Mouse (Mus musculus) intestine, postnatal 0 days (tissue): ENCODE results near the gene Csrnp3. TPM values are rescaled to one million over a fixed set of nuclear protein-coding genes. Genes with fewer than 3 reads are reported as not detected.
"Not testable (repeated sequence)": the region's sequence is repeated elsewhere in the genome, so short reads cannot be mapped to it uniquely, and the experiment has no call there.

Source experiments
- ATAC-seq: fragments of 200-750 bp; cut with Nextera tagmentation; 2 replicates; pipeline ENCODE4 v1.8.0; 2017; ENCODE audit warnings: mild to moderate bottlenecking, moderate TSS enrichment, moderate library complexity
- H3K27ac ChIP-seq: fragments of 300-500 bp; sonication (generic); 2 replicates; pipeline ENCODE4 v1.5.1; 2014; ENCODE audit warnings: mild to moderate bottlenecking, low read depth, low read length, moderate library complexity
- H3K27me3 ChIP-seq: fragments of 300-500 bp; sonication (generic); replicated peaks from 2 replicates; pipeline ENCODE4 v1.6.1; 2014; ENCODE audit warnings: low read length, mixed read lengths; ENCODE audit not compliant: control insufficient read depth, insufficient read depth
- H3K36me3 ChIP-seq: fragments of 300-500 bp; sonication (generic); 2 replicates; pipeline ENCODE4 v1.6.1; 2014; ENCODE audit warnings: mild to moderate bottlenecking, moderate library complexity; ENCODE audit not compliant: control insufficient read depth, insufficient read depth
- H3K4me1 ChIP-seq: fragments of 300-500 bp; sonication (generic); replicated peaks from 2 replicates; pipeline ENCODE4 v1.6.1; 2014; ENCODE audit warnings: antibody characterized with exemption, low read length, mixed read lengths; ENCODE audit not compliant: control insufficient read depth, insufficient read depth
- H3K4me2 ChIP-seq: fragments of 300-500 bp; sonication (generic); replicated peaks from 2 replicates; pipeline ENCODE4 v1.6.1; 2014; ENCODE audit warnings: low read depth, mild to moderate bottlenecking, moderate library complexity
- H3K4me3 ChIP-seq: fragments of 300-500 bp; sonication (generic); 2 replicates; pipeline ENCODE4 v1.5.1; 2014; ENCODE audit warnings: low read depth, low read length
- H3K9ac ChIP-seq: fragments of 300-500 bp; sonication (generic); 2 replicates; pipeline ENCODE4 v1.6.1; 2014; ENCODE audit warnings: mild to moderate bottlenecking, low read depth, low read length
- H3K9me3 ChIP-seq: fragments of 300-500 bp; sonication (generic); 2 replicates; pipeline ENCODE4 v1.6.1; 2016; ENCODE audit warnings: mixed run types; ENCODE audit not compliant: control insufficient read depth
- CTCF ChIP-seq: sonication (generic); IDR thresholded peaks from 2 replicates; pipeline ENCODE4 v1.5.1; 2016; ENCODE audit warnings: low read depth, mild to moderate bottlenecking, control low read depth, antibody characterized with exemption, moderate library complexity
- WGBS: fragments of 180-500 bp; shearing (Covaris S2); extraction: QIAGEN DNeasy Blood & Tissue Kit; methylation state at CpG from one replicate; pipeline ENCODE4 v1.1.7; 2014; 5-methylcytosine and 5-hydroxymethylcytosine counted together
- polyA plus RNA-seq: library from polyadenylated mRNA; unstranded; fragments of >200 nt; fragmentation: Nextera tagmentation; extraction: Ambion mirVana; gene quantifications from 2 replicates; pipeline ENCODE4 v1.2.1, GENCODE M21; 2015

Gene Csrnp3
- polyA plus RNA-seq, 1 experiment from 2014 or later = 0.76 TPM

DNA sequence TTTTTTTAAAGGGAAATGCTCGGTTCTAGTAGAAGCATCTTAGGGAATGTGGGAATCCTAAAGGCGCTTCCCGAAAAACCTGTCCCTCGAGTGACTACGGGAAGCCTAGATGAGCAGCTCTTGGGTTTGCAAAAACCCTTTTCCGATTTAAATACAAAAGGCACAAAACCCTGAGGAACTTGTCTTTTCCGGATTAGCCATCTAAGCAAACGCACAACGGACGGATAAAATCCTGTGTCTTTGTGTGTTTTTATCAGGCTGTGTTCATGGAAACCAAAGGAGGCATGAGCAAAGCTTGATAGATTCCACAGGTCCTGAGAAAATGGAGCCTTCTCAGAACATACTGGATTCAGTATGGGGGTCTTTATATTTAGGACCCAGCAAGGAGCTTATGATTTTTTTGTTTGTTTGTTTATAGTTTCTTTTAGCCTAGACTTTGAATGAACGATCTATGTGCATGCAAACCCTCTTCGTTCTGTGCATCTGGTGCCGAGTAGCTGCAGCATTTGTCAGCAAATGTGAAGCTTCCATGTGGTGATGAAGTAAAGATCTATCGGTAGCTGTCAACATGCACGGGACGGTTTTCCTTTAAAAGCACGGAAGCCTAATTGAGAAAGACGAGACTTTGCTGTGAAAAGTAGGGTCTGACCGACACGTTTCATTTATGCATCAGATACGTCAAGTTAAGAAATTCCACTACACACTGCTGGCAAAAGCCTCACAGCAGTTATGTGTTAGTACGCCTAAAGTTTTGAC, 611 bp downstream of the Csrnp3 start:
- ATAC-seq = no peak
- Histone ChIP-seq H3K9ac (no peak overlapping the region), H3K27ac (no peak overlapping the region)

DNA sequence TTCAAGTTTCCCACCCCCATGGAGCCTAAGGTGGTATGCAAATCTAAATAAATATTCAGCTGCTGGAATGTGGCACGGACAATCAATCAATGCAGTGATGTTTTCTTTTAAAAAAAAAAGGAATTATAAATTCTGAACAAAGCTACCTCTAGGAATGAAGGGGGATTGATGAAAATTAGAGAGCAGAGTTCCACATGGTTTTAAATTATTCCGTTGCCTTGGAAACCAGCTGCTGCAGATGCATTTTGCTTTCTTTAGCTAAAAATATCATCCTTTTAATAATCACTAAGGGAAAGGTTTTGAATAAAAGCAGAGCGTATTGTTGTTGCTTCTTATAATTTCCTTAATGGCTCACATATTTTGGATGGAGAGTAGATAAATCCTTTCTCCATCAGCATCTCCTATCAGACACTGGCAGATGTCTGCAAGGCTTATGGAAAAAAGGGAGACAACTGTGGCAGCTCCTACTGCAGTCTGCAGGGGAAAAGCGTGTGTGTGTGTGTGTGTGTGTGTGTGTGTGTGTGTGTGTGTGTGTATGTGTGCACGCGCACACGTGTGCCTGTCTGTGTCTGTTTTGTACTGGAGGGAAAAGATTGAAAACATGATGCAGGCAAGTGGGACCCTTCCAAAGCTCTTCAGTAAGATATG, 2.0 kb downstream of the Csrnp3 start:
- no peak for TF ChIP-seq CTCF
- H3K27ac ChIP-seq = no peak overlapping the region
- no peaks in the 10 kb centered on the region for H3K9me3 ChIP-seq
- no peak overlapping the region for H3K4me2 ChIP-seq
- WGBS = 59% methylated on average over 7 of the region's 7 CpGs
- no peaks in the 10 kb centered on the region for H3K4me1 ChIP-seq
- no peaks in the 10 kb centered on the region for H3K27me3 ChIP-seq
- no peaks in the 10 kb centered on the region for H3K36me3 ChIP-seq
- no peak overlapping the region for H3K4me3 ChIP-seq
- ATAC-seq = no peak
- H3K9ac ChIP-seq = no peak overlapping the region

More for the DNA sequence above, 611 bp downstream of the Csrnp3 start:
- no peaks in the 10 kb centered on the region for H3K27me3 ChIP-seq
- no peak for TF ChIP-seq CTCF
- H3K4me2 ChIP-seq = peak overlapping the region; percentile 55
- WGBS = 5% methylated on average over 22 of the region's 22 CpGs
- H3K4me3 ChIP-seq = peak overlapping the region; percentile 30
- no peaks in the 10 kb centered on the region for H3K4me1 ChIP-seq
- no peaks in the 10 kb centered on the region for H3K36me3 ChIP-seq
- H3K9me3 ChIP-seq = no peaks in the 10 kb centered on the region

GRCm38 (mm10) chr2:65848706-65849105, 3.1 kb downstream of the Csrnp3 start:
- H3K27ac ChIP-seq = no peak overlapping the region
- no peak overlapping the region for H3K9ac ChIP-seq
- no peaks in the 10 kb centered on the region for H3K27me3 ChIP-seq
- H3K36me3 ChIP-seq = no peaks in the 10 kb centered on the region
- WGBS = 62% methylated on average over 8 of the region's 8 CpGs
- H3K4me3 ChIP-seq = no peak overlapping the region
- no peaks in the 10 kb centered on the region for H3K4me1 ChIP-seq
- no peak for TF ChIP-seq CTCF
- H3K9me3 ChIP-seq = no peaks in the 10 kb centered on the region
- no peak for ATAC-seq
- no peak overlapping the region for H3K4me2 ChIP-seq

GRCm38 (mm10) chr2:65850282-65850681, 4.7 kb downstream of the Csrnp3 start:
- H3K4me3 ChIP-seq, H3K9me3 ChIP-seq, H3K27me3 ChIP-seq, H3K27ac ChIP-seq, H3K4me2 ChIP-seq, ATAC-seq, H3K36me3 ChIP-seq, H3K9ac ChIP-seq, H3K4me1 ChIP-seq: not testable (repeated sequence)
- 89% methylated on average over 3 of the region's 3 CpGs for WGBS

- no peak overlapping the region for H3K4me3 ChIP-seq
- TF ChIP-seq CTCF = no peak
- no peak overlapping the region for H3K9ac ChIP-seq
- no peaks in the 10 kb centered on the region for H3K4me1 ChIP-seq
- H3K36me3 ChIP-seq = no peaks in the 10 kb centered on the region
- no peak overlapping the region for H3K27ac ChIP-seq
- ATAC-seq = no peak
- 97% methylated on average over 5 of the region's 5 CpGs for WGBS
- H3K27me3 ChIP-seq = no peaks in the 10 kb centered on the region
- no peak overlapping the region for H3K4me2 ChIP-seq
- no peaks in the 10 kb centered on the region for H3K9me3 ChIP-seq
Observed at GRCm38 (mm10) chr2:65856791-65857190, 11.2 kb downstream of the Csrnp3 start.

- H3K9me3 ChIP-seq = no peaks in the 10 kb centered on the region
- no peak overlapping the region for H3K4me2 ChIP-seq
- H3K4me3 ChIP-seq = no peak overlapping the region
- whole genome bisulfite sequencing = 87% methylated on average over 18 of the region's 18 CpGs
- no peak overlapping the region for H3K27ac ChIP-seq
- H3K36me3 ChIP-seq = no peaks in the 10 kb centered on the region
- H3K4me1 ChIP-seq = no peaks in the 10 kb centered on the region
- no peak for ATAC-seq
- H3K27me3 ChIP-seq = no peaks in the 10 kb centered on the region
- no peak for TF ChIP-seq CTCF
- no peak overlapping the region for H3K9ac ChIP-seq
Observed at GRCm38 (mm10) chr2:65859767-65860727, 14.5 kb downstream of the Csrnp3 start.
